Mouse (Mus musculus): ENCODE results near the gene Kpna2.

- TF ChIP-seq POLR2A (IDR thresholded peaks at IDR 0.05; ENCODE audit: control insufficient read depth, low read depth, low read length) (peak; percentile 98), CTCF (IDR thresholded peaks at IDR 0.05; ENCODE audit: control insufficient read depth, insufficient read depth, insufficient replicate concordance, low read depth, low read length) (0 out of 2 replicates have a peak, but pooled peaks have one; percentile 9)
Observed at GRCm38 (mm10) chr11:107012324-107013017, 13.1 kb upstream of the Kpna2 start.
